Mouse (Mus musculus) frontal cortex, adult (tissue): ENCODE data around the gene Smad1.

Source experiments
- ATAC-seq: cut with Nextera tagmentation; 2 replicates; pipeline ENCODE4 v1.9.2; 2017; ENCODE audit warnings: mild to moderate bottlenecking, moderate library complexity, mixed read lengths; ENCODE audit not compliant: low TSS enrichment

Smad1 gene

DNA sequence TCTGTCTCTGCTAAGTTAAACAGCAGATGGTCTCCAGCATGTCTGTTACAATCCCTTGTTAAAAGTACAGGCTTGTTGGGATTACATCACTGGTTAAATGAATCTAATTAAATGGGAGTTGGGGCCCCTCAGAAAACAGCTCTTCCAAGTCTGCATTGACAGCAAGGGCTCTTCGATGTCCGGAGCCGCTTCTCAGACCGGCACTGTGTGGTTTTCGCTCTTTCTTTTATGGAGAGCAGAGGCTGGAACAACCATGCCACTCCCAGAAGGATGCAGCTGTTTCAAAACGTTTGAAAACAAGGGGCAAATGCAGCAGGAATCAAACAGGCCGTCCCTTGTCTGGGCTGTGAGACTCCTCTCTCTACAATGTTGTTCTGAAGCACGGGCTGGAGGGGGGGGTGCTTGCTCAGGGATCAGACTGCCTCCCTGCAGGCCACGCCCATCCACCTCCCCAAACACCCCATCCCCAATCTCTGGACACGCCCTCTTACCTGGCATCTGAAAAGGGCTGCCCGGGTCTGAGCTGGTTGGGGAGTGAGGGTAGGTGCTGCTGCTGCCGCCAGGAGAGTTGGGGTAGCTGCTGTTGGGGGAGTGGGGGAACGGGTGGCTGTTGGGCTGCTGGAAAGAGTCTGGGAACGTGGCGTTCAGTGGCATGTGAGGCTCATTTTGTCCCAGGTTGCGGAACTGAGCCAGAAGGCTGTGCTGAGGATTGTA, 43.4 kb downstream of the Smad1 start:
- peak; percentile 65 for ATAC-seq

DNA sequence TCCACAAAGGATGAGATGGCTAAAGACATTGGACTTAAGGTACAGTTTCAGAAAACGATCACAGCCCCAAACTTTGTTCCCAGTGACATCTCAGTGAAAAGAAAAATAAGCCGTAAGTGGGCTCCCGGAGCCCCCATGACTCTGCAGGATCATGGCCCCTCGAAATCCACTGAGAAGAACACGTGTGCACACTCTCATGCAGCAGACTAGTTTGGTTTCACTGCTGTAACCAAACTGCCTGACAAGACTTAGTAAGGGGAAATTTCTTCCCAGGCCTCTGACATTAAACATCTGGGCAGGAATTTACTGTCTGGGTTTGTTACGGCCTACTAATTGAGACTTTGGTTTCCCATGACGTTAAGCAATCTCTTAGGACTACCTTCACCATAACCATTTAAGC, 45.3 kb downstream of the Smad1 start:
- no peak for ATAC-seq

DNA sequence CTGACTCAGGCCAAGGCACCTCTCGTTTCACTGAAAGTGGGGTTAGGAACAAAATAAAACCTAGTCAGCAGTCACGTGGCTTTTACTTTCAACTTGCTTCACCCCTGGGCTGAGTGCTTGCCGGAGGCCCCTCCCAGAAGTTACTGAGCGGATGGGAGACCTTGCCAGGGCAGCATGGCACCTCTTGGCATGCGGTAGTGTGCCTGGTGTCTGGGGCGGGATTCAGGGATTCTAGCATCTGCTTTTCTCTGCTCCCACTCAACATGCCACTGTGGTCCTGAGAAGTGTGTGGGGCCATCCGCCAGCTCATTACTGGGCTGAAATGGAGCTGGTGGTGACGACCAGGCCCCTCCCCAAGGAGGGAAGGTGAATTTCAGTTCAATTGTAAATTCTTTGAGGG, 47.4 kb downstream of the Smad1 start:
- no peak for ATAC-seq

DNA sequence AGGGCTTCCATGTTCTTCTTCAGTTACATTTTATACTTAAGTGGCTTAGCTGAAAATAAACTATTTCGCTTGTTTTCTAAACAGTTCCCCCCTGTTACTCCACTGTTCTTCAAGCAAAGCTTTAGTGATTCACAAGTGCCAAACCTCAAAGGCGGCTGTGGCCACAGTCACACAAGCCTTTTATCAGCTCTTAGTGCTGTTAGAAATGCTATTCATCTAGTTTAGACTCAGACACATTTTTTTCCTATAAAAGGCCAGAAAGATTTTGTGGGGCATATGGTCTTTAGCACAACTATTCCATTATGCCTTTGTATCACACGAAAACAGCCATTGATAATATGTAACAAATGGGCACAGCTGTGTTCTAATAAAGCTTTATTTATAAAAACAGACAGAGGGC, 48.5 kb downstream of the Smad1 start:
- ATAC-seq: no peak

DNA sequence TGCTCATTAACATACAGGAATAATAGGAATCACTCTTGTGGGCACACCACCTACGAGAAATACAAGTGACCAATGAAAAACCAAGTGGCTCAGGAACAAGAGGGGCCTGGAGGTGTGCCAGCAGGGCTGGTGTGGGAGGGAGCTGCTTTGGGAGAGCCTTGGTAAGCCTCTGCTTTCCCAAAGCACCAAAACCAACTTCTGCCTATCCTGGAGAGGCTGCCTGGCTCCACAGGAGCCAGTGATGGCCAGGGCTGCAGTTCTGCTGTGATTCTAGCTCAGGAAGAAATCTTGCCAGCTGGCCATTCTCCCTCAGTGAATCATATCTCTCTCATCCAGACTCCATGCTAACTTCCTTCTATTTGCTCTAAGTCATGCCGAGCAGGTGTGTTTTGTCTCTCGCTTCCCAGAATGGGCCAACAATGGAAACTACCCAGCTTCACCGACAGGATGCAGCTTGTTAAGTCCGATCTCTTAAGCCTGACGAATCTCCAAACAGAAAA, 49.2 kb downstream of the Smad1 start:
- peak; percentile 98 for ATAC-seq

DNA sequence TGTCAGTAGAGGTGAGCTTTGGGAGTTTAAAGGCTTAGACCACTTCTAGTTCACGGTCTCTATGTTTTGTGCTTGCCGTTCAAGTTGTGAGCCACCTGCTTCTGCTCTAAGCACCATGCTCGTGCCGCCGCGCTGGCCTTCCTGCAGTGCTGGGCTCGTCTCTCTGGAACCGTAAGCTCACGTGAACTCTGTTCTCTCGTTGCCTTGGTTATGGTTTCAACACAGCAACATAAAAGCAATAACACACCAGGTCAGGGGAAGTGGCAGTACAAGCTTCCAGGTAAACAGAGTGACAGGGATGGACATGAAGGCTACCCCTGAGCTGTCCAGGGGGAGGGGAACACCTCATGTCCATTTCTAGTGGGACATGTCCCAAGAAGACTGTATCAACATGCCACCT, 52.9 kb downstream of the Smad1 start:
- no peak for ATAC-seq

DNA sequence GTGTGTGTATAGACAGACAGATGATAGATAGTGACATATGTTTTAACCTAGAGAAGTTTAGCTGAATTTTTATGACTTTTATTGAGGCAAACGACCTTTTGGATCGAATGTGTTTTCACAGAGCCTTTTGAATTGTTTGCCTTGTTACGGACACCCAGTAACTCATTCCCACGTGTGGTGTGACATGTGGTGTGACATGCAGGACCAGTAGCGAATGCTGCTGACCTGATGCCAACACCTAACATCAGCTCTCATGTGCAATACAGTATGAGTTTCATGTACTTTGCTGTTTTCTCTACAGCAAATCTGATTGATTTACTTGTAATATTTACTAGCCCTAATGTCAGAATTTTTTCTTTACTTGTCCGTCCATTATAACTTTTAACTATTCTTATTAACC, 53.5 kb downstream of the Smad1 start:
- ATAC-seq: no peak

DNA sequence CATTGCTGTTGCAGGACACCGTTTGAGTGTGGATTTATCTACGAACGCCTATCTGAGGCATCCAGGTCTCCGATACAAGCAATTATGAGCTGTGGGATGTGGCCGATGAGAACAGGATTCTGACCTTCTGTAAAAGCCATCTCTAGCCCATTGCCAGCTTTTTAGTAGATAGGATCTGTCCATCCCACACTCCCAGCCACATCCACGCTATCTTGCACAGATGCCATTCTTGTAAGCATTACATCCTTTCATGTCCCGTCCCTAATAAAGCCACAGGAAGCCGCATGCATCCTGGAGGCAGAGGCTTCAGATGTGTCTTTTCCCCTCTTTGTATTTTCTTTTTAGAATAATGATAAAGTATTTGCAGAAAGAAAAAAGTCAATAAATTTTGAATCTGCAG, 58.1 kb downstream of the Smad1 start:
- ATAC-seq: no peak

DNA sequence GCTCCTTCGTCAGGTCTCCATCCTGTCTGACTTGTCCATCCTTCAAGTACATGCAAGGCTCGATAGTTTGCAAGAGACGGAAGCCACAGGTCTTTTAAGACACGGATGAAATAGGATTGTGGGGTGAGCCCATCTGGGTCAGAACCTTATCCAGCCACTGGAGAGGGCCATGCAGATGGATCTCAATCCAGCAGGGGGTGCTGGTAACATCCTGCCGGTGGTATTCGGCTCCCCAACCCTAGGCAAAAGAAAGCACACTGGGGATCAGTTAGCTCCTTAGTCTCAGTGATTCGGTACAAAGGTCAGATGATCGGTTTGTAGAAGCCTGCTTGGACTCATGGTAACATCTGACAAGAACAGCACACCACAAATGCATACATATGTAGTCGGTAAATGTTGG, 59.8 kb downstream of the Smad1 start:
- peak; percentile 76; the same call in 1 of the 2 replicates for ATAC-seq

DNA sequence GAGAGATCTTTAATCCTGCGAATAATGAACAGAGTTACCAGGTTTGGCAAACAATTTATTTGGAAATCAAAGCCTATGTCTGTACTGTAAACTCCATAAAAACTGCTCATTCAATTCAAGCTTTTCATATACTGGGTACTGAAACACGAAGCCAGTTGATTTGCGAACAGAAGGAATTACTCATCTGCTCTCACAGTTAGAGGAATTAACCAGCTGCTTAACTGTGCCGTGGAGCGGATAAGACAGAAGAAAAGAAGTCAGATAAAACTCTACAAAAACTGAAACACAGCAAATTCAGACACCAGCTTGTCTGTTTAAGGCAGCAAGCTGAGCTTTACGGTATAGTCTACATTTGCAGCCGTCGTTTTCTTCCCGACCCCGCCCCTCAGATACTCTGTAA, 60.7 kb downstream of the Smad1 start:
- ATAC-seq: peak; percentile 92

DNA sequence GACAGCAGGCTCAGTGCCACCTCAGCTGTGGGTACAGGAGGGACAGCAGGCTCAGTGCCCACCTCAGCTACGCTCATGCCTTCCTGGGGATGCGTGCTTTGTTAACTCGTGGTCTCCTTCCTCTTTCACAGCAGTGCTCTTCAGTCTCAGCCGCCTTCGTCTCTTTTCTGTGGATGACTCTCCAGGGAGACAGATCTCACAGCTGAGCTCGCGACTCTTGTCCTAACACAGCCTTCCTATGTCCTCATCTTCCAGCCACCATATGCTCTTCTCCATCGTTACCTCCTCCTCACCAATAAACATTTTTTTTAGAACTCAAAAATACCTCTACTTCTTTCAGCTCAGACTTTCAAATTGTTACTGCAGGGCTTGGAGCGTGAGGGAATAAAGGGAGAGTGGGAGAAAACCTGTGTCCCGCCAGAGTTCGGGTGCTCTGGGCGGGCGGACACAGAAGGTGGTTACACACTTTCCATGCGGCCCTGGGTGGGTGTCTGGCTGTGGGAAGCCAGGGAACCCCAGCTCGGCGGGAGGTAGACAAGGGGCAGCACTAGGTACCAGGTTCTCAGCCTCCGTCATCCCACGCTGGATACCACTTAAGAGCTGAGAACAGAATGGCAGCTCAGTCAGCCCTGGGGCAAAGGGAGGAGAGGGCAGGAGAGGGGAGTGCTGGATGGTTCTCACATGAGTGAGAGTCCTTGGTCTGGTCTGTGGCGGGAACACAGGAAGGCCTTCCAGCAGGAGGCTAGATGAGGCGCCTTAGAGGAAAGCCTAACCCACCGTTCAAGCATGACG, 67.0 kb downstream of the Smad1 start:
- peak; percentile 92 for ATAC-seq

DNA sequence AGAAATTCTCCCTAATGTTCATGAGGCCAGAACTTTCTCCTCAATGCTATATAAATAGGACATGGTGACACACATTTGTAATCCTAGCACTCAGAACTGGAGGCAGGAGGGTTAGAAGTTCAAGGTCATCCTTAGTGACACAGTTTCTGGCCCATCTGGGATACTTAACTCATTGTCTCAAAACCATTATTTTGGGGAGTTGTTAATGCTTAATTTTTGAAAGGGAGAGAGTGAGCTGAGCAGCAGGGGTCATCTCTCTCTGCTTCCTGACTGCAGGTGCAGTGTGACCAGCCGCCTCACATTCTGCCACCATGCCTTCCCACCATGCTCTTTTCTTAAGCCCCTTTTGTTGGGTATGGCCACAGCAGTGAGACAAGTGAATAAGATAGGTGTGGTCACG, 67.7 kb downstream of the Smad1 start:
- no peak for ATAC-seq

DNA sequence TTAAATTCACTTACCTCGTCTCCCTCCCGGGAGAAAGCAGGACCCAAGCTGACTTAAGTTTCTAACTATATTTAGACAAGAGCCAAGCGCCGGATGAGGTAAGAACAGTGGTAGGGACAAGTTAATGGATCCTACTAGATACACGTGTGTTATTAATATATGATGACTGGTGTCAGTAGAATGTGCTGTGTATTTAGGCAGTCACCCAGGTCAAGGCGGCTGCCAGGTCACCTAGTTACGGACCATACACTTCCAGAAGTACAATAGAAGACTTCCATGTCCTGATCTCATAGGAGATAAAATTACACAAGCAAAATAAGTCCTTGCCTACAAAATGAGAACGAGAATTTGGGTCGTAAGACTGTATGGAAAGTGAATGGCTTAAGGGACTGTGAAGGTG, 68.3 kb downstream of the Smad1 start:
- ATAC-seq: no peak

DNA sequence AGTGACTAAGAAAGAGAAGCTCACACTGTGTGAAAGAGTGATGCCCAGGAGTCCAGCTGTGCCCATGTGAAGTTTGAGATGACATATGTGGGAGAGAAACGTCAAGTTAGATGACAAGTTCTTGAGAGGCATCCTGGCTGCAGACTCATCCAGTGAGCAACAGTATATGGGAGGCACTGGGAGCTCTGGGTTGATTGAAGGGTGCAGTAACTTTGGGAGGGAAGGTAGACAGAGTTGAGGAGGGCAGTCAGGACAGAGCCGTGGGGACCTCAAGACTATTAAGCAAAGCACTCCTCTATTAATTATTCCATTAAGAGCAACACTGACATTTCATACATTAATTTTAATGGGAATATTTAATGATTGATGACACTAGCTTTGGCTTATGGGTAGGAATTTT, 69.6 kb downstream of the Smad1 start:
- ATAC-seq: no peak

DNA sequence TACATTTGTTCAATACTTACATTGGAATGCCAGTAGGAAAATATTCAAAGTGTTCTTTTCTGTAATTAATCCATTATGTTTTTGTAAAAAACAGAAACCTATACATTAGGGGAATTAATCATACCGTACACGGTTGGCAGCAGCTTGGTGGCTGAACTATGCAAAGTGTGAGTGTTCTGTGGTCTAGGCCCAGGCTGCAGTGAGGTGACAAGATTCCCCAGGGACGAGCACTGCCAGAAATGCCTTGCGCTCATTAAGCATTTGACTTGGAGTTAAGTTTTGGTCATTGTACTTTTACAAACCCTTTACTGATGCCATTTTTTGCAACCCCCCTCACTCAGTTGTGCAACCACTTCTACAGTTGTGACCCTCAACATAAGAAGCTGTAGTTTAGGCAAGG, 70.1 kb downstream of the Smad1 start:
- no peak for ATAC-seq

DNA sequence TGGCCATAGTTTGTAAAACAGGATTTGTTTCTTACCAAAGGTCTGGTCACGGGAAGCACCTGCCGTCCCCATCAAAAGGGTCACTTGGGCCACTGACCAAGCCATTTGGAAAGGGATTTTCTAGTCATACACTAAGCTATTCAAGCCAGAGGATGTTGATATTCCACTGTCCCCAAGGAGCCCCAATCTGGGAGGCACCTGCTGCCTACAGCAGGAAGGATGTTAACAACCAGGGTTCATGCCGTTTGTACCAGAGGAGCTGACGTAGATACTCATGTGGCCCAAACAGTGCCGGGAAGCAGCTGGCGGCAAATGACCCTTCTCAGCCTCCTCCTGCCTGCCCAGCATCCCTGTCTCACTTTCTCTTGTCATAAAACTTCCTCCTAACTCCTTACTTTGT, 73.8 kb downstream of the Smad1 start:
- ATAC-seq: no peak

DNA sequence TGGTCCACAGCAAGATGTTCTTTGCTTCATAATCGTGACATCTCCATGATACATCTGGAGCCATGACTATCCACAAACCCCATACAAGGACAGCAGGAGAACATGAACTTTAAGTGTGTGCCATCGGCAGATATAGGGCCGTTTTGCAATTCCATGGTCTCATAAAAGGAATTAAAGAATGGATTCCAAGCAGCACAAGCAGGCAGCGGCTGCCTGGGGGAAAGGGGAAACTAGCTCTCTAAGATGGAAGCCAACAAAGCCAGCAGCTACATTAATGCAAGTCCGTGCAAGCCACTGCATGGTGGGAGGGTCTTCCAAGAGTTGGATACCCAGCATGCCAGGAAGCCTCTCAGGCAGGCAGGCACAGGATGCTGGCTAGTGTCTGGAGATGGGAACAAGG, 74.4 kb downstream of the Smad1 start:
- no peak for ATAC-seq

DNA sequence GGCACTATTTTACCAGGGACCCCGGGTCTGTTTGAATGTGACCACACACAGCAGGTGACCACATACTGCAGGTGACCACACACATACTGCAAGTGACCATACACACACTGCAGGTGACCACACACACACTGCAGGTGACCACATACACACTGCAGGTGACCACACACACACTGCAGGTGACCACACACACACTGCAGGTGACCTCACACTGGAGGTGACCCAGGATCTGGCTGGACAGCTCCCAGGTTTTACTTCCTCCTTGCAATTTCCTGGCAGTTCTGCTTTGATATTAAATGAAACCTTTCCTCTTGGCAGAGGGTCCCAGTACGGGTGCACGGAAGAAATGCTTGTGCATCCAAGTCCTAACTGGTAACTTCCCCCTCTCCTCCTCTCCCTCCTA, 75.3 kb downstream of the Smad1 start:
- ATAC-seq: no peak

DNA sequence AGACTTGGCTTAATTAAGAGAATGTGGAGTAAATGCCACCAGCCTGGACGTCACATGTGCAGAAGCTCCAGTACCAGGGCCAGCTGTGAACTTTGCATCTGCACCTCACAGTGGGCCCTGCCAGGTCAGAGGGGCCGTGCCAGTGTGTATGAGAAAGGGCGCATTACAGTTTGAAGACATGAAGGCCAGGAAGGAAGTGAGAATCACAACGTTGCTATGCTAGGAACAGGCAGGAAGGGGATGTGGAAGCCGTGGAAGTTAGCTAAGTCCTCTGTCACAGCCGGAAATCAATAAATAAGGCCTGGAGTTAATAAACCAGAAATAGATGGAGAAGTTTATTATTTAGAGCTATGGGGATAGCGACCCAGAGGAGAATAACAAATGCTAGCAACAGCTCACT, 76.2 kb downstream of the Smad1 start:
- no peak for ATAC-seq

DNA sequence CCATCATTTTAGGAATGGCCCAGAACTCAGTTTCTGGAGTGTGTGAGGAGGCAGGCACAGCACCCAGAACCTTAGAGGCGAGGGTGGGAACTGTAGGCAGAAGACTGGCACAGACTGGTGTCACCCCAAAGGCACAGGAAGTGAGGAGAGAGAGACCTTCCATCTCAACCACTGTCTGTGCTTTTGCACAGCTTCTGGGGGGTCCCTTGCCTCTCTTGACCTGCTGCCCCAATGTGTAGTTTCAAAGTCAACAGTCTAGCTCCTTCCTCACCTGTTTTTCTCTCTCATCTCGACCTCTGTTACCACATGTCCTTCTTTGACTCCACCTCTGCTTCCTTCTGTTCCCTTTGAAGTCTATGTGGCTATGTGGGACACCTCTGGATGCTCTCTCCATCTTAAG, 88.5 kb downstream of the Smad1 start:
- no peak for ATAC-seq

DNA sequence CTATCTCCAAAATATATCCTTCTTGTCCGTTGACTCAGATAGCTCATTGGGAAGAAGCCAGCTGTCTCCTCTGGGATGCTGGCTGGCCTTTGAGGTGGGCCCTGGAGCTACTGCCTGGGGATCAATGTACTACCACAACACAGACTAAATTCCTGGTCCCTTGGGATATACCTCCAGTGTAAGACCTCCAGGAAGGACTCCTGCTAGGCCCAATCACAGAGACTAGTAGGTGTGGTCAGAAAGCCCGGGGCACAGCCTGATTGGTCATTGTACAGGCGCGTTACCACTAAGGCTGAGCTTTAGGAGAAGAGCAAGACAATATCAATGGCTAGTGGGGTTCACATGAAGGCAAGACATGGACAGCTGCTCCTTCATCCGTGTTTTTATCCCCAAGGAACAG, 93.4 kb downstream of the Smad1 start:
- no peak for ATAC-seq

DNA sequence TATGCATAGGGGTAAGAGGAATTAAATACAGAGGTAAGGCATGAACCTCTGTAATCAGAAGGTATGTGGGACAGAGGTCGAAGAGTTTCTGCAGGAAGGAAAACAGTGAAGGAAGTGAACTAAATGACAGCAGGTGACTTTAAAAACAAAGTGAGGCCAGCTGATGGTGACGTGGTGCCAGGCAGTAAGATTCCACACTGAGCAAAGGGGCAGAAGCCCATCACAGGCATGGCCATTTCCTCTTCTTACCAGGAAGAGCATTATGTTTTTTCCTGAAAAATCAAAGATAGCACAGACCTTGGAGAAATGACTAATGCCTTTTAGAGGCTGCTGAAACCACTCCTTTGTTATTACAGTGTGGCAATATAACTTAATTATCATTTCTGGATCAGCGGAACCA, 97.8 kb downstream of the Smad1 start:
- no peak for ATAC-seq

DNA sequence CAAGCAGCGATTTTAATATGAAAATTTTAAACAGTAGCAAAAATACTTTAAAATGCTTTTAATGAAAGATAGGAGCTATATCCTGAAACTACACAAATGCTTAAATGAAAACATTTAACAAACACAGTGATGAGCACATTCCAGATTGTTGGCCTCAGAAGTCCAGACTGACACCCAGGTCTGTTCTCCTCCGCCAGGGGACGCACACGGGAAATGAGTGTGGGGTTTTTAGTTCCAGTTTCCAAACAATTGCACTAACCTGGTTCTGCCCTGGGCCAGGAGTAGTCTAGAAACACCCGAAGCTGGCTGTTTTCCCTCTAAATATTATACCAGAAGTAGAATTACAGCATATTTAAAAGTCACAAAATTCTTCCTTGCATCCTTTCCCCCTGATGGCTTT, 99.6 kb downstream of the Smad1 start:
- ATAC-seq: no peak
